Mouse (Mus musculus): ENCODE data around the gene Ak2. TPM values are rescaled to one million over a fixed set of nuclear protein-coding genes. Genes with fewer than 3 reads are reported as not detected.

The Ak2 gene
- 54.5 and 63.3 TPM in 2 replicates for polyA plus RNA-seq (2014; fragmentation: Nextera tagmentation; extraction: Ambion mirVana)

DNA sequence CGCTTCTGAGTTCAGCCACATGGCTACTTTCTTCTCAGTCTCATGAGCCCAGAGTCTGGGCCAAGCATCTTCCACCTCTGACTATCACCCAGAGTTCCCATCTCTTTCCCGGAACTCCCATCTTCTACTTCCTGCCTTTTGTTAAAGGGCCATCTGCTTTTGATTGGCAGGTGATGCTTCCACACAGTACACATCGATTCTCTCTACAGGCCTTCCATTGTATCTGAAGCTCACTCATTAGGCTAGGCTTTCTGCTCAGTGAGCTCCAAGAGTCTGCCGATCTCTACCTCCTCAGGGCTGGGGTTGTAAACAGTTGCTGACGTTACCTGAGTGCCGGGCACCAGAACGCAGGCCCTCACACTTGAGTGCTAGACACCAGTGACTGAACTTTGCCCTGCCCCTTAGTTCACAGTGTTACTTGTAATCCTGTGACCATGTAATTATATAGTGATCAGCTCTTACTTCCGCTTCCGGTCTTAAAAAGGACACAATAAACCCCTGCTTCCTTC, at the start of gene Ak2:
TSS of gene Ak2 (plus strand) at position 459 of the 509 bp plus-strand sequence.
- Histone ChIP-seq H3K9ac (replicated peaks; ENCODE audit: low read length) (no peak within 1 kb of the TSS), H3K9me3 (ENCODE audit: control insufficient read depth, low read length) (no peaks in the 10 kb centered on the region), H3K4me1 (ENCODE audit: control insufficient read depth, insufficient read depth, low read length) (peaks cover 11% of the 10 kb centered on the region), H3K27ac (replicated peaks; ENCODE audit: low read depth, low read length) (no peak within 1 kb of the TSS), H3K27me3 (ENCODE audit: control insufficient read depth, insufficient read depth, low read length) (no peaks in the 10 kb centered on the region), H3K36me3 (ENCODE audit: control insufficient read depth, insufficient read depth, low read length) (peaks cover 5% of the 10 kb centered on the region; the same call in 1 of the 2 replicates), H3K4me3 (replicated peaks; ENCODE audit: low read depth, low read length) (no peak within 1 kb of the TSS), H3K4me2 (ENCODE audit: low read length) (peak within 1 kb of the TSS; percentile 31; the same call in 1 of the 2 replicates)
- no peak for DNase-seq
- WGBS, result 94% methylated on average over 9 of the region's 9 CpGs
- no peak for ATAC-seq (ENCODE audit: low FRiP score, low TSS enrichment)

DNA sequence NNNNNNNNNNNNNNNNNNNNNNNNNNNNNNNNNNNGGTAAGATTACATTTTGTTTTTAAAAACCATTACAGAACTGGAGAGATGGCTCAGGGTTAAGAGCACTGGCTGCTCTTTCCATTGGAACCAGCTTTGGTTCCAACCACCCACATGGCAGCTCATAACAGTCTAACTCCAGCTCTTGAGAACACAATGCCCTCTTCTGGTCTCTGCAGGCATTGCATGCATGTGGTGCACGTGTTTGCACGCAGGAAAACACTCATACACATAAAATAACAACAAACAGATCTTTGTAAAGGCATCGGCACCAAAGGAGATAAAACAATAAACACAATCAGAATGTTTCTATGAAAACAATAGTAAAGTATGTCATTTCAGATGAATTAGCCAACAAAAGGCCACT, 49.4 kb upstream of the Ak2 start:
- ATAC-seq (ENCODE audit: low FRiP score, low TSS enrichment), result no peak
- Histone ChIP-seq H3K4me3 (replicated peaks; ENCODE audit: low read depth, low read length) (no peak overlapping the region), H3K4me2 (ENCODE audit: low read length) (no peak overlapping the region), H3K4me1 (ENCODE audit: control insufficient read depth, insufficient read depth, low read length) (no peaks in the 10 kb centered on the region), H3K9ac (replicated peaks; ENCODE audit: low read length) (no peak overlapping the region), H3K27ac (replicated peaks; ENCODE audit: low read depth, low read length) (no peak overlapping the region), H3K9me3 (ENCODE audit: control insufficient read depth, low read length) (no peaks in the 10 kb centered on the region), H3K27me3 (ENCODE audit: control insufficient read depth, insufficient read depth, low read length) (no peaks in the 10 kb centered on the region), H3K36me3 (ENCODE audit: control insufficient read depth, insufficient read depth, low read length) (no peaks in the 10 kb centered on the region)
- WGBS, result 60% methylated on average over 3 of the region's 3 CpGs
- DNase-seq, result no peak

DNA sequence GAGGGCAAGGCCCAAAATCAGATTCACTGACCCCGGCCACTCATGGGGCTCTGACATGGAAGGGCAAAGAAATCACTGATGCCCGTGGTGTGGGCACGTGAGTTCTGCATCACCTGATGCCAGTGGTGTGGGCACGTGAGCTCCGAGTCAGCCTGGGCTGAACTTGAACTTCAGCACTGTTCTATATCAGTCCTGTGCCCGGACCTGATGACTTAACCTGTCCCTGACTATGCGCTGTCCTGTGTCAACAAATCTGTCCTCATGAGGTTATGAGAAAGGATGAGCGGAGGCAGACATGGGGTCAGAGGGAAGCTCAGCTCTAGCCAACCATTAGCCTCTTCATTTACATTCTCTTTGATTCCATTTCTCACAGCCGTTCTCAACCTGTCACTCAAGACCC, 45.0 kb upstream of the Ak2 start:
- ATAC-seq (ENCODE audit: low FRiP score, low TSS enrichment) (no peak), DNase-seq (no peak)
- H3K36me3 ChIP-seq (ENCODE audit: control insufficient read depth, insufficient read depth, low read length), result no peaks in the 10 kb centered on the region
- H3K27me3 ChIP-seq (ENCODE audit: control insufficient read depth, insufficient read depth, low read length), result no peaks in the 10 kb centered on the region
- H3K9me3 ChIP-seq (ENCODE audit: control insufficient read depth, low read length), result no peaks in the 10 kb centered on the region
- no peak overlapping the region for H3K27ac ChIP-seq (replicated peaks; ENCODE audit: low read depth, low read length)
- WGBS, result 73% methylated on average over 9 of the region's 9 CpGs
- H3K4me1 ChIP-seq (ENCODE audit: control insufficient read depth, insufficient read depth, low read length), result no peaks in the 10 kb centered on the region
- H3K4me3 ChIP-seq (replicated peaks; ENCODE audit: low read depth, low read length), result no peak overlapping the region
- H3K4me2 ChIP-seq (ENCODE audit: low read length), result no peak overlapping the region
- H3K9ac ChIP-seq (replicated peaks; ENCODE audit: low read length), result no peak overlapping the region

DNA sequence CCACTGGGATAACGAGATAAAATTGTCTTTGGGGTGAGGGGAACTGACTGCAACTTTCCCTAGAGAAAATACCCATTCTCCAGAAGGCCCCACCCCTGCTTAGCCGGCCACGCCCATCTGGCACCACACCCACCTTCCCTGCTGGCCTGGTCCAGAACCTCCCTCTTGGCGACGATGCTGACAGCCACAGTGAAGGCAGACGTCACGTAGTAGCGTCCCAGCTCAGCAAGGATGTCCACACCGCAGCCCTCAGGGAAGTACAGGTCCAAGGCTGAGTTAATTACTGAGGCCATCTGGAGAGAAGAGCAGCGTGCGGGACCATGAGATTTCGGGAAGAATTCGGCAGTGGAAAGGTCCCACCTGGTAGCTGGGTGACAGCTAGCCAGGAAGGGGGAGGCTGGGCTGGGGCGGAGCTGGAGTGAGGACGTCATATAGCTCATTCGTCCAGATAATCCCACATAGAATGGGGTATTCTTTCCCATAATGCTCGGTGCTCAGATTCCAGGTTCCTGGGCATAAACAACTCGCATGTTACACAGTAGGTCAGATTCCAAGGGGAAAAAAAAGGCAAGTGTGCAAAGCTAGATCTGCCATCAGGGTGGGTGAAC, 44.3 kb upstream of the Ak2 start:
- Histone ChIP-seq H3K27ac (replicated peaks; ENCODE audit: low read depth, low read length) (no peak overlapping the region), H3K9ac (replicated peaks; ENCODE audit: low read length) (no peak overlapping the region), H3K4me2 (ENCODE audit: low read length) (0 out of 2 replicates have a peak overlapping the region, but pooled peaks have one; percentile 18), H3K4me1 (ENCODE audit: control insufficient read depth, insufficient read depth, low read length) (no peaks in the 10 kb centered on the region), H3K9me3 (ENCODE audit: control insufficient read depth, low read length) (no peaks in the 10 kb centered on the region), H3K36me3 (ENCODE audit: control insufficient read depth, insufficient read depth, low read length) (no peaks in the 10 kb centered on the region), H3K4me3 (replicated peaks; ENCODE audit: low read depth, low read length) (no peak overlapping the region), H3K27me3 (ENCODE audit: control insufficient read depth, insufficient read depth, low read length) (no peaks in the 10 kb centered on the region)
- 18% methylated on average over 18 of the region's 18 CpGs for WGBS
- ATAC-seq (ENCODE audit: low FRiP score, low TSS enrichment), result no peak
- DNase-seq, result no peak

DNA sequence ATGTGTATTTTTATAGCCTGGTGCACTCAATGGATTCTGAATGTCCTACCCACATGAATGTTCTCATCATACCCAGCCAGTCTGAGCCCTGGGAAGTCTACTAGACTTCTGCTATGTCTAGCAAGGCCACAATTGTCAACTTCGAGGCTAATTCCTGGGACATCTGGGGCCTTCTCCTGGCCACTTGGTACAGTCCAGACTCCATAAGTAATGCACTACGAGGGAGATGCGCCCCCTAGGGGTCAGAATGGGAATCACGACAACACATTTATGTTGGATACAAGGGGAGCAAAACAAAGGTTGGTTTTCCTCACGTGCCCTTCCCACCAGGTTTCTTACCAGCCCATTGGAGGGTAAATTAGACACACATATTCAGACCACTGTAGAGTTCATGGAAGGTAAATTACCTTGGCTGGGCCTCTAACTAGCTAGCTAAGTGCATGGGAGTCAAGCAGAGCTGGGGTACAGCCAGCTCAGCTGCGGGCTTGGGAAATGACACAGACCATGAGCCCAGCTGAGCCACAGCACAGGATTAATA, 43.6 kb upstream of the Ak2 start:
- no peaks in the 10 kb centered on the region for H3K36me3 ChIP-seq (ENCODE audit: control insufficient read depth, insufficient read depth, low read length)
- no peaks in the 10 kb centered on the region for H3K27me3 ChIP-seq (ENCODE audit: control insufficient read depth, insufficient read depth, low read length)
- peak; percentile 60 for DNase-seq
- 30% methylated on average over 6 of the region's 6 CpGs for WGBS
- H3K9ac ChIP-seq (replicated peaks; ENCODE audit: low read length), result no peak overlapping the region
- no peaks in the 10 kb centered on the region for H3K4me1 ChIP-seq (ENCODE audit: control insufficient read depth, insufficient read depth, low read length)
- H3K27ac ChIP-seq (replicated peaks; ENCODE audit: low read depth, low read length), result no peak overlapping the region
- no peak overlapping the region for H3K4me2 ChIP-seq (ENCODE audit: low read length)
- H3K4me3 ChIP-seq (replicated peaks; ENCODE audit: low read depth, low read length), result no peak overlapping the region
- H3K9me3 ChIP-seq (ENCODE audit: control insufficient read depth, low read length), result no peaks in the 10 kb centered on the region
- no peak for ATAC-seq (ENCODE audit: low FRiP score, low TSS enrichment)

DNA sequence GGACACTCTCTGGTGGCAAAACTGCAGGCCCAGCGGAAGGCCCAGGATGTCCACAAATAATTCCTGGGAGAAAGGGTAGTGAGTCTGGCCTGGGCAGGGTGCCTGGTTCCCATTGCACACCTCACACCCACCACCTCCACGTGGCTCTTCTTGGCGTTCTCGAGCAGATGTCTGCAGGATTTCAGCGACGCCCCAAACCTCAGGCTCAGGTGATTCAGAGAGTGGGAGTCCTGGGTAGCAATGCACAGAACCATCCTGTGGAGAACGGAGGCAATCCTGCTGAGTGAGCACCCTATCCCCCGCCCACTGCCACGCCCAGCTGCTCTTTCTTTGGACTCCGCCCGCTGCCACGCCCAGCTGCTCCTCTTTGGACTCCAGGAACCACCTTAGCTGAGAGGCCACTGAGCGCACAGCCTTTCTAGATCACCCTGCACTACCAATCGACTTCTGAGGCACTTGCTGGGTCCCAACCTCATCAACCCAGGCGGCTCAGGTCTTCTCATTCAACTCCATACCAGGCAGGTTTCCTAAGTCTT, 42.2 kb upstream of the Ak2 start:
- no peak overlapping the region for H3K27ac ChIP-seq (replicated peaks; ENCODE audit: low read depth, low read length)
- H3K36me3 ChIP-seq (ENCODE audit: control insufficient read depth, insufficient read depth, low read length), result no peaks in the 10 kb centered on the region
- no peak for DNase-seq
- ATAC-seq (ENCODE audit: low FRiP score, low TSS enrichment), result no peak
- H3K9ac ChIP-seq (replicated peaks; ENCODE audit: low read length), result no peak overlapping the region
- H3K9me3 ChIP-seq (ENCODE audit: control insufficient read depth, low read length), result no peaks in the 10 kb centered on the region
- H3K4me3 ChIP-seq (replicated peaks; ENCODE audit: low read depth, low read length), result no peak overlapping the region
- no peaks in the 10 kb centered on the region for H3K4me1 ChIP-seq (ENCODE audit: control insufficient read depth, insufficient read depth, low read length)
- no peaks in the 10 kb centered on the region for H3K27me3 ChIP-seq (ENCODE audit: control insufficient read depth, insufficient read depth, low read length)
- H3K4me2 ChIP-seq (ENCODE audit: low read length), result no peak overlapping the region
- WGBS, result 46% methylated on average over 15 of the region's 15 CpGs

DNA sequence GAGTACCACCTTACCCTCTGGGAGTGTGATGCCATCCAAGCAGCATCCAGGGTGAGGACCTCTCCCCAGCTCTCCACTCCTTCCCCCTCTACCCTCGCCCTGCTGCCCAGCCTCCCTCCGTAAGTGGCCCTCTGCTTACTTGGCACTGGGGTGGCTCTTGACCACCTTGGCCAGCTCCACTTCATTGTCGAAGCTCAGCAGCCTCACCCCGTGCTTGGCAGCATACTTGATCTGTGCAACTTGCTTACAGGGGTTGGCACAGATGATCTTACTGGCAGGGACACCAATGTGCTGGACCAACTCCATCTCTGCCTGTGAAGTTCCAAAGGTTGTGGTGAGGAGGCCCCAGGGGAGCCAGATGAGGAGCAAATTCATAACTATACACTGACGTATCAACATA, 41.3 kb upstream of the Ak2 start:
- Histone ChIP-seq H3K27me3 (ENCODE audit: control insufficient read depth, insufficient read depth, low read length) (no peaks in the 10 kb centered on the region), H3K9ac (replicated peaks; ENCODE audit: low read length) (no peak overlapping the region), H3K4me3 (replicated peaks; ENCODE audit: low read depth, low read length) (no peak overlapping the region), H3K4me1 (ENCODE audit: control insufficient read depth, insufficient read depth, low read length) (no peaks in the 10 kb centered on the region), H3K9me3 (ENCODE audit: control insufficient read depth, low read length) (no peaks in the 10 kb centered on the region), H3K27ac (replicated peaks; ENCODE audit: low read depth, low read length) (no peak overlapping the region), H3K4me2 (ENCODE audit: low read length) (no peak overlapping the region), H3K36me3 (ENCODE audit: control insufficient read depth, insufficient read depth, low read length) (no peaks in the 10 kb centered on the region)
- no peak for ATAC-seq (ENCODE audit: low FRiP score, low TSS enrichment)
- no peak for DNase-seq
- 78% methylated on average over 5 of the region's 5 CpGs for WGBS

DNA sequence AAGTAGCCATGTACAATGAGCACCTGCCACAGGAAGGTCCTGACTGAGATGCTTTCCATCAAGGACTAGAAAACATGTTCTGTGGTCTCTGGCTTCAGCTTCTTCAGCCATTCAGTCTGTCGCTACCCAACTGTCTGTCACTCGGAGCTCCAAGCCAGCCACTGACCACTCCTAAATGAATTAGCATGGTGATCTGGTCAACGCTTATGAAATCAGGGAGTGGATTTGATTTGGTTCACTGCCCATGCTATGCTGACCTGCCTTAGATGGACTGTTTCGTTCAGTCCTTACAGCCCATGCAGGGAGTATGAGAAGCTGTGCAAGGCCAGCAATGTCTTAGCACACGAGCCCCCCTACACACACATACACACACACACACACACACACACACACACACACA, 37.9 kb upstream of the Ak2 start:
- ATAC-seq (ENCODE audit: low FRiP score, low TSS enrichment) (no peak), DNase-seq (no peak)
- H3K27ac ChIP-seq (replicated peaks; ENCODE audit: low read depth, low read length), result no peak overlapping the region
- no peak overlapping the region for H3K4me2 ChIP-seq (ENCODE audit: low read length)
- H3K36me3 ChIP-seq (ENCODE audit: control insufficient read depth, insufficient read depth, low read length), result no peaks in the 10 kb centered on the region
- H3K9ac ChIP-seq (replicated peaks; ENCODE audit: low read length), result no peak overlapping the region
- H3K4me1 ChIP-seq (ENCODE audit: control insufficient read depth, insufficient read depth, low read length), result no peaks in the 10 kb centered on the region
- WGBS, result 73% methylated on average over 5 of the region's 5 CpGs
- no peaks in the 10 kb centered on the region for H3K27me3 ChIP-seq (ENCODE audit: control insufficient read depth, insufficient read depth, low read length)
- no peak overlapping the region for H3K4me3 ChIP-seq (replicated peaks; ENCODE audit: low read depth, low read length)
- H3K9me3 ChIP-seq (ENCODE audit: control insufficient read depth, low read length), result no peaks in the 10 kb centered on the region
